Mouse (Mus musculus): ENCODE results near the gene Gm813.

Gm813 gene

GRCm38 (mm10) chr16:58607101-58607500 lies 9.7 kb downstream of the Gm813 start:
- no peak for DNase-seq (ENCODE audit: low spot score in 2 of 2)

GRCm38 (mm10) chr16:58604680-58605079 lies 12.1 kb downstream of the Gm813 start:
- DNase-seq (ENCODE audit: low spot score in 2 of 2): no peak

GRCm38 (mm10) chr16:58603831-58604230 lies 12.9 kb downstream of the Gm813 start:
- no peak for DNase-seq (ENCODE audit: low spot score in 2 of 2)

- no peak for DNase-seq (ENCODE audit: low spot score in 2 of 2)
Observed at GRCm38 (mm10) chr16:58600846-58601245, 15.9 kb downstream of the Gm813 start.

- DNase-seq (ENCODE audit: low spot score in 2 of 2): no peak
Observed at GRCm38 (mm10) chr16:58591299-58591698, 25.5 kb downstream of the Gm813 start.

GRCm38 (mm10) chr16:58589444-58589843 lies 27.3 kb downstream of the Gm813 start:
- DNase-seq (ENCODE audit: low spot score in 2 of 2): no peak

- no peak for DNase-seq (ENCODE audit: low spot score in 2 of 2)
Observed at GRCm38 (mm10) chr16:58573949-58574722, 42.6 kb downstream of the Gm813 start.

GRCm38 (mm10) chr16:58570694-58571264 lies 46.0 kb downstream of the Gm813 start:
- DNase-seq (ENCODE audit: low spot score in 2 of 2): no peak

Measured in right cerebral cortex, postnatal 10 days (tissue).